Mouse (Mus musculus) duodenum, adult 2 months (tissue): Measurements from ENCODE around the gene Coro2a. TPM values are rescaled to one million over a fixed set of nuclear protein-coding genes. Genes with fewer than 3 reads are reported as not detected.

ENCODE experiments used
- polyA plus RNA-seq: library from polyadenylated mRNA; depleted of rRNA; stranded (reverse); fragments of >200 nt; gene quantifications from 2 replicates; pipeline ENCODE4 v1.2.3, GENCODE M21; 2012; ENCODE audit warnings: low replicate concordance; rRNA removed

The Coro2a gene
- 236 and 272 TPM in 2 replicates for polyA plus RNA-seq

DNA sequence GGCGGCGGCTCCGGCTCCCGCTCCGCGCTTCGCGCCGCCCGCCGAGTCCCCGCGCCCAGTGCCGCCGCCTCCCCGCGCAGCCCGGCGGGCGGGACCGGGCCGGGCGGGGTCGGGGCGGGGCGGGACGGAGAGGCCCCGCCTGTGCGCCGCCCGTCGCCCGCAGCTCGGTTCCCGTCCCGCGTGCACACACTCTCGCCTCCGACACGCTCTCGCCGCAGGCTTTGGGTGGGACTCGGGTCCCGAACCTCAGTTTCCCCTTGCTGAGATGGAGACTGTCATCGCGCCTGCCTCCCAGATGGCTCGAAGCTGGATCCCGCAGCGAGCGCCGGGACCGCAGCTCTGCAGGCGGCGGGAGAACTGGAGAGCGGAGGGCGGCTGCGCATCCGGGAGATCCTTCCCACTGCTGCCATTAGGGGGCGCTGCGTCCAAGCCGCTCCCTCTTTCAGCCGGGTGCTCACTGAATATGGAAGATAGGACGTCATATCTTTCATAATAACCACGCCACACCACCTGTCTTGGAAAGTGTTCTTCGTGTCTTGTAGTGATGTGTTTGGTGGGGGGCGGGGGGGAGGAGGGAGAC, at the start of gene Coro2a:
TSS of gene Coro2a (minus strand) at position 359 of the 580 bp plus-strand sequence.

DNA sequence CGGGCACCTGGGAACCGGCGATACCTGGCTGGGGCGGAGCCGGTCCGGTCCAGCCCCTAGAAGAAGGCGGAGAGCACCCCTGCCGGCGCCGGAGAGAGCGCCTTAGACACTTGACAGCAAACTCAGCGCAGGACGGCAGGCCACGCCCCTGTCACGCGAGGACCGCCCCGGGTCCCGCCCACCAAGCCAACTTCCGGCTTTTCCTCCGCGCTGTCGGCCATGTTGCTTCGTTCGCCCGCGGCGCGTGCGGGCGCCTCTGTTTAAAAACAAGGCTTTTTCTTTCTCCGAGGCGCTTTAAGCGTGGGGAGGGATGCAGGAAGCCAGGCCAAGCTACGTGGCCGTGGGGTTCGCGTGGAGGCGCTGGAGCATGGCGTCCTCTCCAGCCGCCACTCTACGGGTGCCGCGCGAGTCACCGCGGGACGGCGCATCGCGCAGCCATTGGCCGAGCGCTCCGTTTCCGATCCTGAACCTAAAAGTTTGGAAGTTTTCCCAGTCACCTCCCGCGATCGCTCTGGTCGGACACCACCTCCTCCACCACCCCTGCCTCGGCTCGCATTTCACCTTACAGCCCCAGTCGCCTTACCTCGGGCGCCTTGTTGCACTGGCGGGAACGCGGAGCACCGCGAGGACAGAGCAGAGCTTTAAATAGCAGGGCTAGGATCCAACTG, 48.2 kb upstream of the Coro2a start, which contains the start of gene Tbc1d2:
TSS of gene Tbc1d2 (minus strand) at position 124 of the 668 bp plus-strand sequence.

DNA sequence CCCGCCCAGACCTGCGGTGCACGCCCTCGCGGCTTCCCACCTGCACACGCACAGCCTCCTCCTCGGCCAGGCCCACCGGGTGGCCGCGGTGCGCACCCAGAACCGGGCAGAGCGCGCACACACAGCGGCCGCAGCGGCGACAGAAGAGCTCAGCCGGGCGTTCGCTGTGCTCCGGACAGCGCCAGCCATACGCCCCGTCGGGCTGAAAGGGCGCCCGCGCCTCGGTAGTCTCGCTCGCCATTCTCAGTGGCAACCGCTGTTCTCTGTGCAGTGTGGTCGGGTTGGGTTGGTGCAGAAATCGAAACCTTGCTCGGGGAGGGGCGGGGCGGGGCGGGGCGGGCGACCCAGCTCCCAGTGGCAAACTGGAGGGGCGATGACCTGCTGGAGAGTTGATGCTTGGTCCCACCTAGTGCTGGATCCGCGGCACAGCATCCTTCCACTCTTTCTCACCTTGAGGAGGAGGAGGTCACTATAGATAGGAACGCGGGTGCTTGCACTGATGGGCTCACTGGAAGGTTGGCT, 66.1 kb downstream of the Coro2a start, which contains the start of gene Trim14:
TSS of gene Trim14 (minus strand) at position 302 of the 522 bp plus-strand sequence.

DNA sequence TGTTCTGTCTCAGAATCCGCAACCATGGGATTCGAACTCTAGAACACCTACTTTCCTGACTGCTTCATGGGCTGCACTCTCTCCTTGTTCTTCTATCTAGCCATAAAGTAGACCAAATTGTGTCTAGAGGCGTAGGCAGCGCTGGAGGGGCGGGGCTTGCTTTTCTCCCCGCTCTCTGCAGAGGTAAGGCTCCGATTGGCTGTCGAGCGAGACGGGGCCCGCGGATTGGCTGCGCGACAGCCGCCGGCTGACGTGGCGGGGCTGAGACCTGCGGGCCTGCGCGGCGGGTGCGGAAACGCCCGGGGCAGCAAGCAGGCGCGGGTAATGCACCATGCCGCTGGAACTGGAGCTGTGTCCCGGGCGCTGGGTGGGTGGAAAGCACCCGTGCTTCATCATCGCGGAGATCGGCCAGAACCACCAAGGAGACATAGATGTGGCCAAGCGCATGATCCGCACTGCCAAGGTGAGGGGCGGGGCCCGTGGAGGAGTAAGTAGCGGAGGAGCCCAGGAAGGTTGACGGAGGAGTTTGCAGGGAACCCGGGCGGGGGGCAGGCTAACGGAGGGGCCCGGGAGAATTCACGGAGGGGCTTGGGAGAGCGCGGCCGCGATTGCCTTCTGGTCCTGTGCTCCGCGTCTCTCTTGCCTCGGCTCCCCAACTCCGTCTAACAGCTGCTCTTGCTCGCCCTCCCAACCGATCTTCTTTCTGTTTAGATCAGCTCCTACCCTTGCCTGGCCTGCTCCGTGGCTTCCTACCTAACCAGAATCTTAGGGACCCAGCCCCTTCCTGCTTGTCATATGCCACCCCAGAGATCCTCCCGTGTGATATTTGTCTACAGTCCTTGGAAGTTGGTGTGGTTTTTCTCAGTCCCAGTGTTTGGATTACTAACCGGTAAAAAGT, 112.7 kb downstream of the Coro2a start, which contains the start of gene Nans:
TSS of gene Nans (plus strand) at position 221 of the 898 bp plus-strand sequence.

Other genes starting within 250 kb of the Coro2a start
- gene Trmo, start 212.8 kb downstream of the Coro2a start, polyA plus RNA-seq: 1.5 and 2.5 TPM in 2 replicates
- 0.09 TPM in 1 of 2 replicates, not detected in the other for gene Hemgn, start 188.7 kb downstream of the Coro2a start, polyA plus RNA-seq
- 23.0 and 30.4 TPM in 2 replicates for gene Anp32b, start 151.3 kb downstream of the Coro2a start, polyA plus RNA-seq
- 28.0 and 38.4 TPM in 2 replicates for gene Nans, start 113.0 kb downstream of the Coro2a start, polyA plus RNA-seq
- 18.9 and 46.1 TPM in 2 replicates for gene Trim14, start 66.1 kb downstream of the Coro2a start, polyA plus RNA-seq
- gene Tbc1d2, start 48.0 kb upstream of the Coro2a start, polyA plus RNA-seq: 4.2 and 6.2 TPM in 2 replicates